Mouse (Mus musculus) heart, adult 11 months (tissue): ENCODE measurements at regions not wholly inside any gene's neighbourhood (a gene's known extent, or its start where the extent isn't known, plus 50 kb on each side); places are given as distances from the start of the nearest gene placed in this dataset.

Experiments used
- DNase-seq: peaks from one replicate; pipeline ENCODE4 v3.0.0; 2022

GRCm38 (mm10) chr15:103102068-103102840 is 64.6 kb downstream of the Smug1 start:
- DNase-seq: peak; percentile 94

- DNase-seq: no peak
These were observed 66.8 kb downstream of the Smug1 start for GRCm38 (mm10) chr15:103100121-103100520.

GRCm38 (mm10) chr15:103094457-103094856 is 72.4 kb downstream of the Smug1 start:
- DNase-seq: peak; percentile 97

GRCm38 (mm10) chr15:103093655-103094054 is 73.2 kb downstream of the Smug1 start:
- DNase-seq: peak; percentile 93

- DNase-seq: no peak
These were observed 73.8 kb downstream of the Hoxc4 start for GRCm38 (mm10) chr15:103092496-103092895.

GRCm38 (mm10) chr15:103090280-103091164 is 71.8 kb downstream of the Hoxc4 start:
- DNase-seq: no peak

GRCm38 (mm10) chr15:103089852-103090251 is 71.1 kb downstream of the Hoxc4 start:
- DNase-seq: no peak

GRCm38 (mm10) chr15:103089440-103089839 is 70.7 kb downstream of the Hoxc4 start:
- DNase-seq: no peak

- peak; percentile 97 for DNase-seq
These were observed 68.5 kb downstream of the Hoxc4 start for GRCm38 (mm10) chr15:103087204-103087603.

GRCm38 (mm10) chr15:103086672-103087069 is 67.9 kb downstream of the Hoxc4 start:
- DNase-seq: no peak
